Mouse (Mus musculus) megakaryocyte-erythroid progenitor cell, adult 5 weeks (primary cell): Measurements from ENCODE around the gene Rbak. TPM values are rescaled to one million over a fixed set of nuclear protein-coding genes. Genes with fewer than 3 reads are reported as not detected.

Source experiments
- polyA plus RNA-seq: library from polyadenylated mRNA; stranded (reverse); fragments of >175 nt; gene quantifications from 2 replicates; pipeline ENCODE4 v1.2.3, GENCODE M21; 2012

The Rbak gene
- 1.5 and 2.2 TPM in 2 replicates for polyA plus RNA-seq

DNA sequence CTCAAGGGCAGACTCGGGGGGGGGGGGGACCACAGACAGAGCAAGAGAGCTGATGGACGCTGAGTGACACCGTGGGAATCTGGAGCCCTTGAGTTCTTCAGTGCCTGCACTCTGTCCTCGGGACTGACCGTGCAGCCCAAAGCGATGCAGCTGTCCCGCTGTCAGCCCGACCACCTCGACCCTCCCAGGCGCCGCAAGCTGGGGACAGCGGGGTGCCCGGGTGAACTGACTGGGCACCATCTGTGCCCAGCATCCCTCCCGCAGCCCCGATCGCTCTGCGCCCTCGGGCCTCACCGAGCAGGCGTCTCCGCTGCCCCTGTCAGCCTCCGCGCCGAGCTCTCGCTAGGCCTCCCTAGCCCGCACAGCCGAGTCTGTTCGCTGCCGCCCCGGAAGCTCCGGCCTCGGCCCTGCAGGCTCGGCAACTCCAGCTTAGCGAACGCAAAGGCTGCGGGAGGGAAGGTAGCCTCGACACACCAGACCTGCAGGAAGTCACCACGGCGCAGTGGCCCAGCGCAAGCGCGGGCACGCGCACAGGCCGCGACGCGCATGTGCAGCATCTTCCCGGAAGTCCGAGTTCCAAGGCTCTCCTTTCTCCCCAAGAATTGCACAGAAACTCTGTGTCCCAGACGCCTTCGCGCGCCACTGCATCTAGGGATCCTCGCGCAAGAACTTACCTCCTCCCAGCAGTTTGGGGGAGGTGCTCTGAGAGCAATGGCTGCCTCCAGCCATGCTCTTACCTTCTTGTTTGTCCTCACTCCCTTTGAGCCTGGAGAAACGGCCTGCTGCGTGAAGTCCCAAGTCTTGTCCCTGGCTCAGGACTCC is at the start of gene Rbak, which contains the start of gene Spdye4b:
TSS of gene Rbak (minus strand) at position 521 of the 822 bp plus-strand sequence.
TSS of gene Spdye4b (plus strand) at position 763 of the 822 bp plus-strand sequence.

DNA sequence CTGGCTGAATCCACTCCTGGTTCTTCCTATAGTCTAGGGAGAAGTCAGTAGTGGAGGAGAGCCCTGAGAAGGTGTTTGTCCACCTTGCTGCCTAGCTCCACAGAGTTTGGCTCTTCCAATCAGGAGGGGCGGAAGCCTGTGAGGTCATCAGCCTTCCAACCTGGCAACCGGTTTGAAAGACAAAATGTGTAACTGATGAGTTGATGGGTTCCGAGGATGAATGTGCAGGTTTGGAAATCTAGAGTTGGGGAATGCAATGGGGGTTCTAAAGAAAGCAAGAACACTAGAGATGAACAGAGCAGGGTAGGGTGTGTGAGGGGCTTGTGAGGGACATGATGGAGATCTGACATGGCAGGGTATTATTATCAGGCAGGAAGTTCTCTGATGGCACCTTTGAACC is 46.2 kb upstream of the Rbak start, which contains the start of gene Spdye4a:
TSS of gene Spdye4a (minus strand) at position 101 of the 400 bp plus-strand sequence.

DNA sequence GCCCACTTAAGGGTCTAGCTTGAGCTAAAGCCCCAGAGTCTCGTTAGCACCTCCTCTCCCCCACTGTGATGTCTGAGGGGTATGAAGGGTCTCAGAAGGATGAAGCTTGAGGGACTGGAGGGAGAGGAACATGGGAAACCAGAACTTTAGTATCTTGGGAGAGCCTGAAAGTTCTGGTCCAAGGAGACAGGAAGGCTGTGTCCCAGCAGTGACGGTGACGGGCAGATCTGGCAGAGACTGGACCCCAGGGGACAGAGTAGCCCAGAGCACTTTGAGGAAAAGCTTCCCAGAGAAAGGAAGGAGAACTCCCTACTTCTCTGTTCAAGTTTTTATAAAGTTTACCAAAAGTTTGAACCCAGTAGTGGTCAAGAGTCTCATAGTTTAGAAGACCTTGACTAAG is 33.1 kb downstream of the Rbak start, which contains the start of gene Olfr718-ps1:
TSS of gene Olfr718-ps1 (minus strand) at position 101 of the 400 bp plus-strand sequence.

Other genes starting within 250 kb of the Rbak start
- 3.8 and 4.1 TPM in 2 replicates for gene Fscn1, start 220.4 kb downstream of the Rbak start, polyA plus RNA-seq
- 30.2 and 35.6 TPM in 2 replicates for gene Rnf216, start 67.8 kb downstream of the Rbak start, polyA plus RNA-seq
- gene Olfr718-ps1, start 33.2 kb downstream of the Rbak start, polyA plus RNA-seq: not detected in 2 replicates
- gene Spdye4b, start 242 bp upstream of the Rbak start, polyA plus RNA-seq: not detected in 2 replicates
- gene Spdye4a, start 46.1 kb upstream of the Rbak start, polyA plus RNA-seq: not detected in 2 replicates
- gene Zfp12, start 54.4 kb upstream of the Rbak start, polyA plus RNA-seq: 3.2 and 4.8 TPM in 2 replicates
- 7.6 and 10.0 TPM in 2 replicates for gene Zfp316, start 89.2 kb upstream of the Rbak start, polyA plus RNA-seq
- 0.17 and 0.20 TPM in 2 replicates for gene Zfp853, start 112.8 kb upstream of the Rbak start, polyA plus RNA-seq
- gene E130309D02Rik, start 134.6 kb upstream of the Rbak start, polyA plus RNA-seq: 108 and 111 TPM in 2 replicates
- gene Zdhhc4, start 148.5 kb upstream of the Rbak start, polyA plus RNA-seq: 81.5 and 83.9 TPM in 2 replicates
- 0.03 TPM in 1 of 2 replicates, not detected in the other for gene Grid2ip, start 176.6 kb upstream of the Rbak start, polyA plus RNA-seq
- 37.7 and 58.5 TPM in 2 replicates for gene Kdelr2, start 223.1 kb upstream of the Rbak start, polyA plus RNA-seq